Mouse (Mus musculus) forebrain, postnatal 0 days (tissue): ENCODE results near the gene Rnf149. TPM values are rescaled to one million over a fixed set of nuclear protein-coding genes. Genes with fewer than 3 reads are reported as not detected.

Source experiments
- ATAC-seq: fragments of 200-750 bp; cut with Nextera tagmentation; 2 replicates; pipeline ENCODE4 v1.8.0; 2017; ENCODE audit warnings: mild to moderate bottlenecking, moderate library complexity
- DNase-seq: peaks from one replicate; pipeline ENCODE4 v3.0.0-alpha.2; 2015
- H3K27ac ChIP-seq: fragments of 300-500 bp; sonication (generic); 2 replicates; pipeline ENCODE4 v1.5.1; 2014; ENCODE audit warnings: low read depth, mild to moderate bottlenecking, antibody characterized with exemption, low read length, moderate library complexity, mixed read lengths
- H3K27me3 ChIP-seq: fragments of 300-500 bp; sonication (generic); 2 replicates; pipeline ENCODE4 v1.6.1; 2014; ENCODE audit warnings: mild to moderate bottlenecking, low read length, mixed read lengths; ENCODE audit not compliant: insufficient read depth
- H3K36me3 ChIP-seq: fragments of 300-500 bp; sonication (generic); 2 replicates; pipeline ENCODE4 v1.6.1; 2014; ENCODE audit warnings: mild to moderate bottlenecking, moderate library complexity; ENCODE audit not compliant: insufficient read depth
- H3K4me1 ChIP-seq: fragments of 300-500 bp; sonication (generic); 2 replicates; pipeline ENCODE4 v1.6.1; 2014; ENCODE audit warnings: antibody characterized with exemption; ENCODE audit not compliant: insufficient read depth
- H3K4me2 ChIP-seq: fragments of 300-500 bp; sonication (generic); 2 replicates; pipeline ENCODE4 v1.6.1; 2014; ENCODE audit warnings: low read depth, mild to moderate bottlenecking, moderate library complexity
- H3K4me3 ChIP-seq: fragments of 300-500 bp; sonication (generic); 2 replicates; pipeline ENCODE4 v1.5.1; 2014; ENCODE audit warnings: low read depth, low read length, mixed read lengths
- H3K9ac ChIP-seq: fragments of 300-500 bp; sonication (generic); 2 replicates; pipeline ENCODE4 v1.6.1; 2014; ENCODE audit warnings: mild to moderate bottlenecking
- H3K9me3 ChIP-seq: fragments of 300-500 bp; sonication (generic); 2 replicates; pipeline ENCODE4 v1.6.1; 2016; ENCODE audit warnings: low read length
- CTCF ChIP-seq: sonication (generic); IDR thresholded peaks from 2 replicates; pipeline ENCODE4 v1.5.1; 2016; ENCODE audit warnings: antibody characterized with exemption, control low read depth, low read depth
- WGBS: fragments of 180-500 bp; shearing (Covaris S2); extraction: QIAGEN DNeasy Blood & Tissue Kit; methylation state at CpG from one replicate; pipeline ENCODE4 v1.1.7; 2014; 5-methylcytosine and 5-hydroxymethylcytosine counted together
- polyA plus RNA-seq: library from polyadenylated mRNA; unstranded; fragments of >200 nt; fragmentation: Nextera tagmentation; extraction: Ambion mirVana; gene quantifications from 2 replicates; pipeline ENCODE4 v1.2.1, GENCODE M21; 2015
- total RNA-seq: library from RNA; depleted of rRNA; stranded (reverse); fragments of >200 nt; gene quantifications from 2 replicates; pipeline ENCODE4 v1.2.3, GENCODE M21; 2014

Rnf149 gene
- total and polyA plus RNA-seq, 2 experiments from 2014 or later, result 20.0 to 27.5 TPM

DNA sequence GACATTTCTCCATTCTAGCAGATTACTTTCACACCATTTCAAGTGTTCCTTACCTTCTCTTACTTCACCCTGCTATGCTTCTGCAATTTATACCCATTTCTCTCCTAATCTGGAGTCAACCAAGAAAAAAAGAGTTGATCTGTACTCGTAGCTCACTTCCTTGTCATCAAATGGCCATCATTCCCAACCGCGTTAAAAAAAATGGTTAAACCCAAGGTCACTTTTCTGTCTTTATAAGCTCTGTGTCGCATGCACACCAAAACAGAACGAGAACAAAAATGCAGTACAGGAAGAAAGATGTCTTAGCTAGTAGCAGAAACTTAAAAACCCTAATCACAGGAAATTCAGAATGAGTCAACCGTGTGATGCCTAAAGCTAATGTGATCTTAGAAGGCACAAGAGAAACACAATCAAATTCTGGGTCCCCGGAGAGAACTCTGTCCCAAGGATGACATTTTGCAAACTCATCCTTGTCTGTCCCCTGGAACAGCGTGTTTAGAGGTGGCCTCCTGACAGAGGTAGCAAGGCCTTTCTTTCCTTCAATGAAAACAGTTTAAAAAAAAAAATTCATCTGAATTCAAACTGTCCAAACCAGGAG, 1.3 kb downstream of the Rnf149 start:
- DNase-seq (peak; percentile 2), ATAC-seq (no peak)
- H3K36me3 ChIP-seq, result no peaks in the 10 kb centered on the region
- H3K4me2 ChIP-seq, result peak overlapping the region; percentile 78
- peaks cover 9% of the 10 kb centered on the region for H3K4me1 ChIP-seq
- H3K9me3 ChIP-seq, result no peaks in the 10 kb centered on the region
- peak overlapping the region; percentile 89 for H3K9ac ChIP-seq
- no peak for TF ChIP-seq CTCF
- H3K27ac ChIP-seq, result 0 out of 2 replicates have a peak overlapping the region, but pooled peaks have one; percentile 99
- H3K4me3 ChIP-seq, result peak overlapping the region; percentile 88
- H3K27me3 ChIP-seq, result no peaks in the 10 kb centered on the region
- WGBS, result 19% methylated on average over 8 of the region's 8 CpGs

DNA sequence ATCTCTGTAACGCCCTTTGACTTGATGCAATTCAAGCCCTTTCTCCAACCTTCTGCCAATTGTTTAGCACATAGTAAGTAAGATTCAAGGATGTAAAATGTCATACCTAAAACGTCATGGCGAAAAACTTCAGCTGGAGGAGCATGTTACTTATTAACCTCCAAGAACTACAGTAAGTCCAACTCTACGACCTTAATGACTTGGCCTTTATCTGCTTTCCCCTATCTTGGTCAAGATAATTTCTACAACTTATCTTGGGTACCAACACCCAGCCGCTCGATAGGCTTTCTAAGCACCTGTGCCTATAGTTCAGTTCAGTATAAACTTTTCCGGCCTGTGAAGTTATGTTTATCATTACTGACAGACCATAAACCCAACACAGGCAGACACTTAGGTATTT, 3.3 kb downstream of the Rnf149 start:
- 94% methylated on average over 7 of the region's 7 CpGs for WGBS
- no peaks in the 10 kb centered on the region for H3K36me3 ChIP-seq
- peaks cover 9% of the 10 kb centered on the region for H3K4me1 ChIP-seq
- TF ChIP-seq CTCF, result no peak
- H3K4me2 ChIP-seq, result no peak overlapping the region
- H3K27me3 ChIP-seq, result no peaks in the 10 kb centered on the region
- H3K9me3 ChIP-seq, result no peaks in the 10 kb centered on the region
- DNase-seq (no peak), ATAC-seq (no peak)
- no peak overlapping the region for H3K27ac ChIP-seq
- no peak overlapping the region for H3K4me3 ChIP-seq
- H3K9ac ChIP-seq, result no peak overlapping the region

DNA sequence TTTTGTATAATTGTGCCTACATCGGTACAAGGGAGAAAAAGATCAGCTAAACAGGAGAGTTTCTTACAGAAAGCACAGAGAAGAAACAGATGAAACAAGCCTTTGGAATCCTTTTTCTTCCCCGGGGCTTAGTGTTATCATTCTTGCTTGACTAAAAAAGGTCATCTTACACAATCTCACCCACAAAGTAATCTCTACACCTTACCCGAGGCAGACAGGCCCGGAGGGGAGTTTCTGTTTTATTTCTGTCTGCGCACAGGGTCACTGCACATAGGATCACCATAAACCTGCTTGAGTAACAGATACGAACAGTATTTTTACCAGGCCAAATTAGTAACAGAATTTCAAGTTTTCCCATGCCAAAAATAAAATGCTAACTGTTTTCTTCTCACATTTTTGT, 5.6 kb downstream of the Rnf149 start:
- ATAC-seq (no peak), DNase-seq (no peak)
- no peak overlapping the region for H3K4me2 ChIP-seq
- H3K9me3 ChIP-seq, result no peaks in the 10 kb centered on the region
- H3K4me3 ChIP-seq, result no peak overlapping the region
- no peak overlapping the region for H3K27ac ChIP-seq
- H3K4me1 ChIP-seq, result peaks cover 9% of the 10 kb centered on the region
- no peaks in the 10 kb centered on the region for H3K36me3 ChIP-seq
- TF ChIP-seq CTCF, result no peak
- H3K9ac ChIP-seq, result no peak overlapping the region
- H3K27me3 ChIP-seq, result no peaks in the 10 kb centered on the region
- 78% methylated on average over 6 of the region's 6 CpGs for WGBS

DNA sequence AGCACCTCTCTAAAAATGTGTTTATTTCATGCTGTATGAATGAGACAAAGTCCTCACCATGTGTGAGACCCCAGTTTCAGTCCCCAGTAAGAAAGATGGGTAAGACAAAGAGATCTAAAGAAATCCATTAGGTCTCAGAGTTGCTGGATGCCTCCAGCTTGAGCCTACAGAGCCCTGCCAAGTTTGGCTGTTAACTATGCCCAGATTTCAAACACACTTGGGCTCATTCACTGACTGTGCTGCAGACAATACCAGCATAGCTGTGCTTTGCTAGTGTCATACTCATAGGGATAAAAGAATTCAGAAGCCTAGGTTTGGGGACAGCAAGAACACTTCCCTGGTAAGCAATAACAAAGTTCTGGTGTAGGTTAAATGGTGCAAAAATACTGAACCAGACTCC, 9.1 kb downstream of the Rnf149 start:
- Histone ChIP-seq H3K9me3 (no peaks in the 10 kb centered on the region), H3K9ac (no peak overlapping the region), H3K4me2 (no peak overlapping the region), H3K4me1 (no peaks in the 10 kb centered on the region), H3K27me3 (no peaks in the 10 kb centered on the region), H3K36me3 (0 out of 2 replicates have a peak, but pooled peaks cover 5% of the 10 kb centered on the region), H3K4me3 (no peak overlapping the region), H3K27ac (no peak overlapping the region)
- no peak for TF ChIP-seq CTCF
- DNase-seq (peak; percentile 13), ATAC-seq (no peak; the same call in 1 of the 2 replicates)

DNA sequence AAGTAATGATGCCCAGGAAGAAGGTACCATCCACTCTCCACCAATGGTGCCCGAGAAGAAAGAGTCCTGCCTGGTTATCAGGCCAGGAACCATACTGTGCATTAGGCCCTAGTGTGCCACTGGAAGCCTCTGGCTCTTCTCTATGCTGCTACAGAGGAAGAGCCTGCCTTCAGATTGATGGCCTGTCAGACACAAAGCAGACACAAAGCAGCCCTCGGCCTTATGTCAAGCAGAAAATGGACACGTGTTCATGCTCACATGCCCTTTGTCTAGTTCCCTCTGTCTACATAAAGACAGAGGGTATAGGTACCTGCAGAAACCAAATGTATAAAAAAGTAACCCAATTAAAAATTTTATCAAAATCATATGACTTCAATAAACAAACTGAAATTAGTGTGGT, 12.6 kb downstream of the Rnf149 start:
- TF ChIP-seq CTCF, result no peak
- Histone ChIP-seq H3K4me1 (no peaks in the 10 kb centered on the region), H3K27me3 (no peaks in the 10 kb centered on the region), H3K9ac (no peak overlapping the region), H3K27ac (no peak overlapping the region), H3K4me2 (no peak overlapping the region), H3K9me3 (no peaks in the 10 kb centered on the region), H3K4me3 (no peak overlapping the region), H3K36me3 (peaks cover 17% of the 10 kb centered on the region)
- ATAC-seq (no peak), DNase-seq (no peak)
- WGBS, result 72% methylated on average over 3 of the region's 3 CpGs

DNA sequence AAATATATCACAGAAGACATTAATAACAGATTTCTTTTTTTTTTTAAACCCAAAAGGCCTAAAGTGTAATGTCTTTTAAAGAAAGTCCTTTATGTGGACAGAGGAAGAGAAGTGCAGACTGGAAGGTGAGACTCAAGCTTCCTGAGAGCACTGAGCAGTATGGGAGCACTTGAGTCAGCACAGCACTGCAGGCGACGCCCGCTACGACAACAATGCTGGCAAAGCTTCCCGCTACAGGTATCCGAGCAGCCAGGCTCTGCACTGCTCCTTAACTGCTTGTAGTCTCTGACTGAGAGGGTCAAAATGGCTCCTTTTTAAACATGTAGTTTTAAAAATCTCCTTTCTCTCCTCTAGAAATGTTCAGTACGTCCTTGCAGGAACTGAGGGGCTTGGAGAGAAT, 14.0 kb downstream of the Rnf149 start:
- Histone ChIP-seq H3K36me3 (peaks cover 25% of the 10 kb centered on the region), H3K4me2 (no peak overlapping the region), H3K9ac (no peak overlapping the region), H3K4me3 (no peak overlapping the region), H3K27me3 (no peaks in the 10 kb centered on the region), H3K27ac (no peak overlapping the region), H3K9me3 (no peaks in the 10 kb centered on the region), H3K4me1 (no peaks in the 10 kb centered on the region)
- ATAC-seq (no peak), DNase-seq (no peak)
- TF ChIP-seq CTCF, result no peak
- 86% methylated on average over 7 of the region's 7 CpGs for WGBS

DNA sequence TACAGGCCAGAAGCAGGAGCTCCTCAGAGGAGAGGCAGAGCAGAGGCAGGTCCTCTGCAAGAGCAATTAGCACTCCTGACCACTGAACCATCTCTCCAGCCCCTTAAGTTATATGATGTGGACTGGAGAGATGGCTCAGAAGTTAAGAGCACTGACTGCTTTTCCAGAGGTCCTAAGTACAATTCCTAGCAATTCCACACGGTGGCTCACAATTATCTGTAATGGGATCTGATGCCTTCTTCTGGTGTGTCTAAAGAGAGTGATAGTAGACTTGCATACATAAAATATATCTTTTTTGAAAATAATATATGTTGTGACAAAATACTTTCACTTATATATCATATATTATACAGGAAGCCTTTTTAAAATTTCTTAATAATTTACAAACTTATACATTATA, 15.3 kb downstream of the Rnf149 start:
- Histone ChIP-seq H3K9ac (no peak overlapping the region), H3K4me3 (no peak overlapping the region), H3K36me3 (peaks cover 25% of the 10 kb centered on the region), H3K9me3 (no peaks in the 10 kb centered on the region), H3K27ac (no peak overlapping the region), H3K4me2 (no peak overlapping the region), H3K27me3 (no peaks in the 10 kb centered on the region), H3K4me1 (no peaks in the 10 kb centered on the region)
- ATAC-seq (peak; percentile 43; the same call in 1 of the 2 replicates), DNase-seq (peak; percentile 47)
- 55% methylated on average over 1 of the region's 1 CpGs for WGBS
- peak; percentile 56 for TF ChIP-seq CTCF
